Mouse (Mus musculus) myocyte (in vitro differentiated cells): ENCODE measurements around the gene Drap1. TPM values are rescaled to one million over a fixed set of nuclear protein-coding genes. Genes with fewer than 3 reads are reported as not detected.
A peak's percentile ranks its signal among the peaks of the same experiment; 100 is the strongest.

Experiments
- H3K27me3 ChIP-seq: one replicate; pipeline ENCODE4 v1.6.1; 2011; ENCODE audit not compliant: control insufficient read depth, insufficient read depth, insufficient read length
- H3K36me3 ChIP-seq: one replicate; pipeline ENCODE4 v1.6.1; 2011; ENCODE audit not compliant: control insufficient read depth, insufficient read depth
- H3K4me2 ChIP-seq: one replicate; pipeline ENCODE4 v1.6.1; 2011; ENCODE audit warnings: low read depth, control low read depth
- H3K4me3 ChIP-seq: one replicate; pipeline ENCODE4 v1.5.1; 2011; ENCODE audit warnings: mild to moderate bottlenecking, control low read depth, moderate library complexity
- H3K79me2 ChIP-seq: one replicate; pipeline ENCODE4 v1.6.1; 2011; ENCODE audit not compliant: control insufficient read depth, insufficient read depth
- H3ac ChIP-seq: one replicate; pipeline ENCODE4 v1.6.1; 2011; ENCODE audit not compliant: control insufficient read depth, insufficient read length
- CEBPB ChIP-seq: IDR thresholded peaks from 2 replicates; pipeline ENCODE4 v1.6.1; 2011; ENCODE audit warnings: mild to moderate bottlenecking, moderate library complexity; ENCODE audit not compliant: poor library complexity, insufficient read depth, severe bottlenecking
- E2F4 ChIP-seq: IDR thresholded peaks from one replicate; pipeline ENCODE4 v1.6.1; 2011; ENCODE audit warnings: mild to moderate bottlenecking, control low read depth, moderate library complexity; ENCODE audit not compliant: insufficient read depth
- MAX ChIP-seq: IDR thresholded peaks from one replicate; pipeline ENCODE4 v1.6.1; 2011; ENCODE audit warnings: low read depth, mild to moderate bottlenecking, control low read depth
- MYOD1 ChIP-seq, 3 experiments: IDR thresholded peaks; one replicate each; pipeline ENCODE4 v1.6.1; 2011; ENCODE audit warnings: control low read depth in 2 of 3, low read depth in 2 of 3, mild to moderate bottlenecking in 2 of 3, moderate library complexity in 1 of 3; ENCODE audit not compliant: insufficient read length in 2 of 3, control insufficient read depth in 1 of 3
- MYOG ChIP-seq, 3 experiments: IDR thresholded peaks; one replicate each; pipeline ENCODE4 v1.6.1; 2011; ENCODE audit warnings: control low read depth in 2 of 3, low read depth in 2 of 3, mild to moderate bottlenecking in 2 of 3; ENCODE audit not compliant: insufficient read length in 2 of 3, control insufficient read depth in 1 of 3, insufficient read depth in 1 of 3
- POLR2A ChIP-seq: IDR thresholded peaks from one replicate; pipeline ENCODE4 v1.6.1; 2011; ENCODE audit warnings: low read depth, mild to moderate bottlenecking, control low read depth, moderate library complexity; ENCODE audit not compliant: insufficient read length
- POLR2AphosphoS2 ChIP-seq: IDR thresholded peaks from one replicate; pipeline ENCODE4 v1.6.1; 2011; ENCODE audit warnings: low read depth, control low read depth; ENCODE audit not compliant: insufficient read length
- REST ChIP-seq: IDR thresholded peaks from one replicate; pipeline ENCODE4 v1.6.1; 2011; ENCODE audit warnings: mild to moderate bottlenecking, control low read depth, moderate library complexity; ENCODE audit not compliant: insufficient read depth, insufficient read length
- SRF ChIP-seq: IDR thresholded peaks from one replicate; pipeline ENCODE4 v1.6.1; 2011; ENCODE audit warnings: low read depth; ENCODE audit not compliant: control insufficient read depth, insufficient read length
- TCF12 ChIP-seq: IDR thresholded peaks from one replicate; pipeline ENCODE4 v1.6.1; 2011; ENCODE audit warnings: mild to moderate bottlenecking, control low read depth; ENCODE audit not compliant: poor library complexity, insufficient read depth, severe bottlenecking
- TCF3 ChIP-seq: IDR thresholded peaks from one replicate; pipeline ENCODE4 v1.6.1; 2011; ENCODE audit warnings: low read depth, control low read depth; ENCODE audit not compliant: insufficient read length
- USF1 ChIP-seq: IDR thresholded peaks from one replicate; pipeline ENCODE4 v1.6.1; 2011; ENCODE audit warnings: low read depth, mild to moderate bottlenecking, control low read depth, moderate library complexity
- polyA plus RNA-seq: library from polyadenylated mRNA; unstranded; fragments of >200 nt; fragmentation: generic; extraction: Trizol; gene quantifications from one replicate; pipeline ENCODE4 v1.2.1, GENCODE M21; 2012; ENCODE audit warnings: missing spikeins

The Drap1 gene
- polyA plus RNA-seq, 1 experiment: 481 TPM

GRCm38 (mm10) chr19:5426640-5427290, 2.0 kb upstream of the Drap1 start:
- TF ChIP-seq CEBPB (no peak), TCF12 (no peak), E2F4 (no peak), MAX (no peak), TCF3 (no peak), SRF (no peak), MYOD1 (IDR thresholded peaks at IDR 0.05; ENCODE audit: control insufficient read depth in 1 of 3, insufficient read length in 2 of 3, low read depth in 2 of 3) (no peak), REST (no peak), MYOG (IDR thresholded peaks at IDR 0.05; ENCODE audit: control insufficient read depth in 1 of 3, insufficient read depth in 1 of 3, insufficient read length in 2 of 3, low read depth in 2 of 3) (no peak), POLR2AphosphoS2 (no peak), USF1 (no peak)
- peak overlapping the region; percentile 98 for H3K4me2 ChIP-seq
- H3K36me3 ChIP-seq: peaks cover 8% of the 10 kb centered on the region
- H3K79me2 ChIP-seq: peaks cover 31% of the 10 kb centered on the region
- H3K4me3 ChIP-seq: no peak overlapping the region
- no peak overlapping the region for H3ac ChIP-seq
- H3K27me3 ChIP-seq: no peaks in the 10 kb centered on the region

- Histone ChIP-seq H3K79me2 (peaks cover 31% of the 10 kb centered on the region), H3K4me2 (peak overlapping the region; percentile 98), H3K27me3 (no peaks in the 10 kb centered on the region), H3ac (peak overlapping the region; percentile 83), H3K4me3 (peak overlapping the region; percentile 68), H3K36me3 (peaks cover 12% of the 10 kb centered on the region)
- TF ChIP-seq E2F4 (no peak), CEBPB (no peak), TCF12 (no peak), MYOD1 (IDR thresholded peaks at IDR 0.05; ENCODE audit: control insufficient read depth in 1 of 3, insufficient read length in 2 of 3, low read depth in 2 of 3) (no peak), USF1 (no peak), REST (no peak), TCF3 (no peak), POLR2A (no peak), MYOG (IDR thresholded peaks at IDR 0.05; ENCODE audit: control insufficient read depth in 1 of 3, insufficient read depth in 1 of 3, insufficient read length in 2 of 3, low read depth in 2 of 3) (no peak), POLR2AphosphoS2 (no peak), MAX (no peak), SRF (no peak)
Observed at GRCm38 (mm10) chr19:5425906-5426565, 1.3 kb upstream of the Drap1 start.

- TF ChIP-seq TCF3 (no peak), REST (no peak), MYOD1 (IDR thresholded peaks at IDR 0.05; ENCODE audit: control insufficient read depth in 1 of 3, insufficient read length in 2 of 3, low read depth in 2 of 3) (peak in 1 of 3 experiments; percentile 26), E2F4 (no peak), MYOG (IDR thresholded peaks at IDR 0.05; ENCODE audit: control insufficient read depth in 1 of 3, insufficient read depth in 1 of 3, insufficient read length in 2 of 3, low read depth in 2 of 3) (no peak), CEBPB (no peak), USF1 (no peak), POLR2A (peak; percentile 39), POLR2AphosphoS2 (peak; percentile 4), SRF (no peak), TCF12 (no peak), MAX (no peak)
- Histone ChIP-seq H3K4me3 (peak overlapping the region; percentile 68), H3ac (peak overlapping the region; percentile 83), H3K27me3 (no peaks in the 10 kb centered on the region), H3K4me2 (peak overlapping the region; percentile 94), H3K79me2 (peaks cover 31% of the 10 kb centered on the region), H3K36me3 (peaks cover 21% of the 10 kb centered on the region)
Observed at GRCm38 (mm10) chr19:5424092-5424781, 542 bp downstream of the Drap1 start.

- Histone ChIP-seq H3K36me3 (peaks cover 21% of the 10 kb centered on the region), H3K4me3 (peak overlapping the region; percentile 68), H3K4me2 (peak overlapping the region; percentile 94), H3K27me3 (no peaks in the 10 kb centered on the region), H3K79me2 (peaks cover 31% of the 10 kb centered on the region), H3ac (peak overlapping the region; percentile 83)
- TF ChIP-seq MAX (no peak), REST (no peak), POLR2AphosphoS2 (no peak), MYOG (IDR thresholded peaks at IDR 0.05; ENCODE audit: control insufficient read depth in 1 of 3, insufficient read depth in 1 of 3, insufficient read length in 2 of 3, low read depth in 2 of 3) (no peak), TCF12 (no peak), SRF (no peak), USF1 (no peak), MYOD1 (IDR thresholded peaks at IDR 0.05; ENCODE audit: control insufficient read depth in 1 of 3, insufficient read length in 2 of 3, low read depth in 2 of 3) (no peak), TCF3 (no peak), CEBPB (no peak), E2F4 (no peak), POLR2A (no peak)
Observed at GRCm38 (mm10) chr19:5423561-5423960, 1.2 kb downstream of the Drap1 start.
